Mouse (Mus musculus): Measurements from ENCODE around the gene Ccl22.
A peak's percentile ranks its signal among the peaks of the same experiment; 100 is the strongest.

Ccl22 gene

DNA sequence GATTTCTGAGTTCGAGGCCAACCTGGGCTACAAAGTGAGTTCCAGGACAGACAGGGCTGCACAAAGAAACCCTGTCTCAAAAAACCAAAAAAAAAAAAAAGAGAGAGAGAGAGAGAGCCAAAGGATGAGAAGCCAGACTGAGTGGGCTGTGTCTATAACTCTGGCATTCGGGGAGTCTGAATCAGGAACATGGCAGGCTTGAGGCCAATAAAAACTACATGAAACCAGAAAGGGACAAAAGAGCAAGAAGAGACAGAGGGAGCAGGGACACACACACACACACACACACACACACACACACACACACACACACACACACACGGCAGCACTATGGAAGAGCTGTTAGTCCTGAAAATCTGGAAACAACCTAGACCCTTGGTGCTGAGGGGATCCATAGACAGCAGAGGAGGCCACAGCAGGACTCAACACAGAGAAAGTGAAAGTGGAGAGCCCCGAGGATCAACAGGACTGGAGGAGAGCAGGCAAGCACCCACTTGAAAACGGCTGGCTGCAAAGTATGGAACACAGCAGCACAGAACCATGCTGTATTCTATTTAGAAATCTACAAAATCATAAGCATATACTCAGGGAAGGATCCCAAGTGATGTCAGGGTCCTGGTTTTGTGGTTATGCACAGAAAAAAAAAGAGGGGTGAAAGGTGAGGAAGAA lies 9.8 kb upstream of the Ccl22 start:
- no peak for DNase-seq

DNA sequence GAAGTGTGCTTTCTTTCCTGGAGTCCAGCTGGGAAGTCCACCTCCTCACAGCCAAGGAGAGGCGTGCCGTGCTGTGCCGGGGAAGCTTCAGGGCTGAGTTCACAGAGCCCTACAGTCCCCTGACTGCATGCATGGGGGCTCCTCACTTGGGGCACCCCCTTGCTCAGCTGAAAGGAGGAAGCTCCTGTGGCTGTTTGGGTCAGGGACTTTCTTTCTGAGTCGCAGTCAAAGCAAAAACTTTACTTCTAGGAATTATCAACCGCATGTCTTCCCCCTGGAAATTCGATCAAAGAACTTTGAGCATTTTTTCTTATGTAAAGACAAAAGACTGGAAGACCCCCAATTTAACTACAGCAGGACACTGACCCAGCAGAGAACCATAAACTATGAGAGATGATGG lies 5.6 kb upstream of the Ccl22 start:
- DNase-seq = no peak

DNA sequence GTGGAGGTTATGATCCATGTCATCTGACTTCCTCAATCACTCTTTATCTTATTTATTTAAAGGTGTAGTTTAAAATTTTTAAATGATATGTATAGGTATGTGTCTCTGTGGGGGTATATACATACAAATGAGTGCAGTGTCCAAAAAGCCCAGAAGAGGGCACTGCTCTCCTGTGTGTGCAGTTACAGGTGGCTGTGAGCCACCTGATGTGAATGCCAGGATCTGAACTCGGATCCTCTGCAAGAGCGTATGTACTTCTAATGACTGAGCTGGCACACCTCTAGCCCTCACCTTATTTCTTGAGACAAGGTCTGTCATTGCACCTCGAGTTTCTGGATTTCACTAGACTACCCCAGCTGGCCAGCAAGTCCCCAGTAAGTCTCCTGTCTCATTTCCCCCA lies 4.8 kb upstream of the Ccl22 start:
- DNase-seq = no peak

DNA sequence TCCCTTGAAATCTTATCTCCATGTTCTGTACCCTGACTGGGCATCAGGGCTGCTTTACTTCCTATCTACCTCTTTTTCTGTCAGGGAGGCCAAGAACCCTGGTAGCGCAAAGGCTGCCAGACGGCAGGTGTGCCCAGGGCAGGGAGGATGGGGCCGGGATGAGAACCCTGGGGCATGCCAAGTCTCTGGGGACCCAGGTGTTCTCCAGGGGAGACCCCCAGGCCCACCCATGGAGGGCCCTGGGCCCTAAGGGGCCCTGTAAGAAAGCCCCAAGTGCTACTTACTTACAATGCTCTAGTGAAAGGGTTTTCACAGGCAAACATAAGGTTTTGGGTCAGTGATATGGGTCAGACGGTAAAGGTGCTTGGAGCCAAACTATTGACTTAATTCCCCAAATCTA lies 3.7 kb upstream of the Ccl22 start:
- no peak for DNase-seq

DNA sequence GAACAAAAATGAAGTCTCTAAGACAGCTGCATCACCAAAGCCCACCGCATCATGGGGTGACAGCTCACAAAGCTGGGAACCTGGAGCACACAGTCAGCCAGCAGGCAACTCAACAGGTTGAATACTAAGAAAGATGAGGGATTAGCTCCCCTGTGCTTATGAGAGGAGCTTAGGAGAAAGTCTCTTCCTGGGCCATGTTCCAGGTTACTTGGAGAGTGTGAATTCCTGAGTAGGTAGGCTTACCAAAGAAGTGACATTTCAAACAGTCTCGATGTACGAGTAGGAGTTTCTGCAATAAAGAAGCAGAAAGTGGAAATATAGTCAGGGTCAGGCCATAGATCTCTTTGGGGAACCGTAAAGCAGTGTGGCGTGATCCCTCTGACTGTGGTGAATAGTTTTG lies 906 bp upstream of the Ccl22 start:
- DNase-seq = no peak

DNA sequence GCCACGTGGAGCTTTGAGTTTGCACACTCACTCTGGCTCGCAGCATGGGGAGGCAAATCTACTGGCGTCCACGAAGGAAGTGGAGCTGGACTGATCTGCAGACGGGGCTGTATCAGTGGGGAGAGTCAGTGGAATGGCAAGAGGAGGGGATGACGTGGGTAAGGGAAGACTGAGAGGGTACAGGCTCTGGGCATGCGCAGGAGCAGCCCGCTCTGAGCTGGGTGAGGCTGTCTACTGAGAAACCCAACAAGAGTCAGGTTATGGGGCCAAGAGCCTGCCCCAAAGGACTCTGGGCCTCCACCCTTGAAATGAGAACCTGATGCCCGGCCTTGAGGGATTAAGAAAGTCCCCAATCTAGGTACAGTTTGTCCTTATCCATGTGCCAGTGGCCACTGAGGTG lies 418 bp upstream of the Ccl22 start:
- no peak for DNase-seq

DNA sequence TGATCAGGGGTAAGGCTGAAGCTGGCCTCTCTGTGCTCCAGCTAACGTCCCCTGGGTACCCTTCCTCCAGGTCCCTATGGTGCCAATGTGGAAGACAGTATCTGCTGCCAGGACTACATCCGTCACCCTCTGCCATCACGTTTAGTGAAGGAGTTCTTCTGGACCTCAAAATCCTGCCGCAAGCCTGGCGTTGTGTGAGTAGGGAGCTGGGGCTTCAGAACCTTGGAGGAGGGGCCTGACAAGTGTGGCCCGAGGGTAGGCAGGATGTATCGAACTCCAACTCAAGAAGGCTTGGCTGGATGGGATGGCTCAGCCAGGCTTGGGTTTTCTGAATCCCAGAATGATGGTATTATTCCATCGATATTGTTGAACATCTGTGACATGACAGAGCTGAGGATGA lies 1.4 kb downstream of the Ccl22 start:
- no peak for DNase-seq

DNA sequence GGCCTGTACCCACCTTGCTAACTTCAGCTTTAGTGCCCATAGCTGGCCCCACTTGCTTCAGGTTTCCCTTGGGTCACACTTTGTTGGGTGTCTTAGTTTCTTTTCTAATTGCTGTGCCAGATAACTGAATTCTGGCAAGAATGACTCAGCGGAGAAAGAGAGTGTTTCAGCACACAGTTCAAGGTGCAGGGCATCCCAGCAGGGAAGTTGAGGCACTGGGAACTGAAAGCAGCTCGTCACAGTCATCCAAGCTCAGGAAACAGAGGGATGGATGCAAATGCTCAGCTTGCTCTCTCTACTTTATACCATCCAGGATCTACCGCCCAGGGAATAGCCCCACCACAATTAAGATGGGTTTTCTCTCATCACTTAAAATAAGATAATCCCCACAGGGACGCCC lies 3.0 kb downstream of the Ccl22 start:
- DNase-seq = no peak

DNA sequence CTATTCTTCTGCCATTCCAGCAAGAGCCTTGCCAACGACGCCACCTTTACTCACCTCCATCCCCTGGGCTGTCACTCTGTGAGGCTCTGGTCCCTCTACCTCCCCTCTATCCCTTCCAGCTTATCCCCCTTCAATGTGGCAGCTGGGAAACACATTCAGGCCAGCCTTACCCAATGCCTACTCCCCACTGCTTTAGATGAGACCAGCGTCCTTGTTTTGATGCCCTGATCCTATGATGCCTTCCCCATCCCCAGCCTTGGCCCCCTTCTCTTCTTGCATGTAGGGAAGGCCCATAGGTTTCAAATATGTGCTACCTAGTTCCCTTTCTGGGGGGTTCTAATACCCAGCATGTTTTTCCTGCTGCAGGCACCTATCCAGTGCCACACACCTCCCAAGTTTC lies 4.6 kb downstream of the Ccl22 start:
- DNase-seq = no peak

DNA sequence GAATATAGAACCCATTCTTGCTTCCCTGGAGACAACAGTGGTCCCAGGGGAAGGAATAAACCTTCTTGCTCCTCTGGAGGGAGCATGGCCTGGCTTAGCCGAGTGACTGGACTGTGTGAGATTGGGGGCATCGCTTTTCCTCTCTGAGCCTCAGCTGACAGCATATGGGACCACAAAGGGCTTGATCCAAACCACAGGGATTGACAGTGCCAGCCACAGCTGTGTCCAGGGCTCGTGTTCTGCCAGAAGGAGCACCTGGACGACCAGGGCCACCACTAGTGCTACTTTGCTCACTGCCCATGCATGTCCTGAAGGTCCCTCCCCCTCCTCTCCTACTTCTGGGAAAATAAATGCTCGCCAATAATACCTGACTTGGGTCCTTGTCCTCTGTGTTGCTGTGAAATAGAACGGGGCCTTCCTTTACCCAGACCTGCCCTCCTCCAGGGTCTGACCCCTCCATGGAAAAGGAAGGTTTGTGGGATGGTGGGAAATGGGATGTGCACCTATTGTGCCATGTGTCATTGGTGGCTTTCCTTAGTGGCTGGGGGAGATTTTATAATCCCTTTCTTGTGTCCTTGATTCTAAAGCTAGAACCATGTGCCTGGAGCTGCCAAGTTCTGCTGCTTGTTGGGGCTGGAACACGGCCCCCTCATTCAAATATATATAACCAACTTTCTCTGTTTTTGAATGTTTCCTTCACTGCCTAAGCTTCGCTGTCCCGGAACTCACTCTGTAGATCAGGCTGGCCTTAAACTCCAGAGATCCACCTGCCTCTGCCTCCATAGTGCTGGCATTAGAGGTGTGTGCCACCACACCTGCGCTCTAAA lies 5.8 kb downstream of the Ccl22 start:
- no peak for DNase-seq

DNA sequence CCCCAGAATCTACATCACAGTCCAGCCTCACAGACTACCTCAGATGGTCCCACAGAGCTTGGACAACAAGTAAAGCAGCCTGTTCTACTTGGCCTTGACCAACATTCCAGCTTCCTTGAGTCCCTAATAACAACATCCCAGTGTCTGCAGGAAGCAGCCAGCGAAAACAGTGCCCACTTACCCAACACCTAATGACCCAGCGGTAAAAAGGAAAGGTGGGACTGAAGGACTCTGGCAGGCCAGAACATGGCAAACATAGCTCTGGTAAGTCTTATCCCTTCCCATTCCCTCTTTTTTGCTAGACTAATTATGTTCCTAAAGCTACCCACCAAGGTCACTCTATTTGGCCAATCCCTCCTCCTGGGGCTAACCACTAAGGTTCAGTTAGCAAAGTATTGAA lies 8.6 kb downstream of the Ccl22 start:
- DNase-seq = no peak

DNA sequence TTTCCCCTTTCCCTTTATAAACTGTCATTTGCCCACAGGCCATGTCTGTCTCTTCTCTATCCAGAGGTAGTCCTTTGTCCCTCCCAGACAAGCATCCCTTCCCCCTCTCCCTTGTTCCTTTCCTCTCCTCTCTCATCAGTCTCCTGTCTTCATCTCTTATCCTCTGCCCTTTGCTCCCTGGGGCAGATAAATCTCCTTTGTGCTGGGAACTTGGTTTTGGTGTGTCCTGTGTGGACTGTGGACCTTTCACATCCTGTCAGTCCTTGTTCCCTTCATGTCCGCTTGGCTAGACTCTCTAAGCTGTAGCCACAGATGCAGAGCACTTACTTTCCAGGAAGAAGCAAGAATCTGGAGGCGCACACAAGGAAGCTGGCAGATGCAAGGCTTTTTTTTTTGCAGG lies 9.1 kb downstream of the Ccl22 start:
- DNase-seq = no peak

DNA sequence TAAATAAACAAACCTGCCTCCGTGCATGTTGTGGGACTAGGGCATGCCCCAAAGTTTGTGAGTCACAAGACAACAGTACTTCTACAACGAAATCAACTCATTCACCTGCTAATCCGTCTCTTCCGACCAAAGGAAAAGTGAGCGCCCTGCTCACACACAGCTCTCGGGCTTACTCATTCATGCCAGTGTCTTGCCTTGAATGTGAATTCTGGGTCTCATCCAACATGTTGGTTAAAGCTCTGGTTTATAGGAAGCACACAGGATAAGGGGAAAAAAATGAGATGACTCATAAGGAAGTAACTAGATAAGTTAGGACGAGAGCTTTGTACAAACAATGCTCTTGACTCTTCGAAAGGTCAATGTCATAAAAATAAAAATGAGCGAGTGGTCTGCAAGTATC lies 21.6 kb downstream of the Ccl22 start:
- DNase-seq = no peak

DNA sequence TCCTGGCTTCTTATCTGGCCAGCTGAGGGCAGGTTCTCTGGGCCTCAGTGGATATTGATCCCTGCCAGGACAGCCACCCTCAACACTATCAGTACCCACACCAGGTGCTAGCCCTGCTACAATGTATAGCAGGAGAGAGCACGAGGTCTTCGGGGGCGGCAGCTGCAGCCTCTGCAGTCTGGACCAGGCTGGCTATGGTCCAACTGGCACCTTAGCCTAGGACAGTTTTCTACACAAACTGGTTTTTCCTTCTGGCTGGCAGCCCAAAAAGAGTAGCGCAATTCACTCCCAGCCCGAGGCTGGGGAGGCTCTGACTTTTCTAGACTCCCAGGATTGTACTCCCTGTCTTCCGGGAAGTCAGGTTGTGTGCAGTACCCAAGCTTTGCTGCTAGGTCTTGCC lies 25.6 kb downstream of the Ccl22 start:
- peak; percentile 32 to 36 for DNase-seq

DNA sequence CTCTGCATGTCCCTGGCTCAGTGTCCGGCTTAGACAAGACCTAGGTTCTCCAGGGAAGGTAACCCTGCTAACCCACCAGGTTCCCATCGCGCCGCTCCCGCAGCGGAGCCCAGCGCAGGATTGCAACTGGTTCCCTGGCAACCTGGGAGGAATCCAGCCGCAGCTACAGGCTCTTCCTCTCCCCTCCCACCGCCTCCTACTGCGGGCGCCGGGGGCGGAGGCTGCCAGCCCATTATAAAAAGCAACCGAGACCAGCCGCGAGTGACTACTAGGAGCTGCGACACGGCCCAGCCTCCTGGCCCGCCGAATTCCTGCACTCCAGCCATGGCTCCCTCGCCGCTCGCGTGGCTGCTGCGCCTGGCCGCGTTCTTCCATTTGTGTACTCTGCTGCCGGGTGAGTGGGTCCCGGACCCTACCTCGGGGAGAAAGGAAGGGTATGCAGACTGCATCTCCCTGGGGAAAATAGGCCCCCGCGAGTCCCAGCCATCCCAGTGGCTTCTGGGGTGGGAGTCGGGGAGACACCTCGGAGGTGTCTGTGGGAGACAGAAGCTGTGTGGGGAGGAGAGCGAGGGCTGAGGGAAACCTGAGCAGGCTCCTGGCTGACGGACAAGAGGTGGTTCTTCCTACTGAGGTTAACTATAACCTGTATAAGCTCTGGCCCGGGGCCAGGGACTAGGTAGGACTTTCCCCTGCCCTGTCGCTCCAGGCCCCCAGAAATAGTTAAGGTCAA lies 26.7 kb downstream of the Ccl22 start, which contains the start of gene Cx3cl1:
TSS of gene Cx3cl1 (plus strand) at position 69 of the 730 bp plus-strand sequence.
- peak; percentile 82 to 84 for DNase-seq

DNA sequence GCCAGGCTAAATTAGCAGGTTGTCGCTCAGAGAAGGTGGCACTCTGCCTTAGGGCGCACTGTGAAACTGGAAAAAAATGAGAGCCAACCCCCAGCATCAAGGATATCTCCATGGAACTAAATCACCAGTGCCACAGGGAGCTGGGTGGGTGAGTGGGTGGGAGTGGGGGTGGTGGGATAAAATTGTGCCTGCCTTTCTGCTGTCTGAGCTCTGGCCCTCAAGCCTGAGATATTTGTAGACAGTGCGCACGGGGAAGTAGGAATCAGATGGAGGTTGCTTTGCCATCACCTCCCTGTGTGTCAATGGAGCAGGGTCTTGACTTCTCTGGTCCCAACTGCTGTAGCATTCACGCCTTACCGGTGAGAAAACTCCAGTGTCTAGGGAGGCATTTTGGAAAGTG lies 27.7 kb downstream of the Ccl22 start:
- peak; percentile 11 to 21 for DNase-seq

DNA sequence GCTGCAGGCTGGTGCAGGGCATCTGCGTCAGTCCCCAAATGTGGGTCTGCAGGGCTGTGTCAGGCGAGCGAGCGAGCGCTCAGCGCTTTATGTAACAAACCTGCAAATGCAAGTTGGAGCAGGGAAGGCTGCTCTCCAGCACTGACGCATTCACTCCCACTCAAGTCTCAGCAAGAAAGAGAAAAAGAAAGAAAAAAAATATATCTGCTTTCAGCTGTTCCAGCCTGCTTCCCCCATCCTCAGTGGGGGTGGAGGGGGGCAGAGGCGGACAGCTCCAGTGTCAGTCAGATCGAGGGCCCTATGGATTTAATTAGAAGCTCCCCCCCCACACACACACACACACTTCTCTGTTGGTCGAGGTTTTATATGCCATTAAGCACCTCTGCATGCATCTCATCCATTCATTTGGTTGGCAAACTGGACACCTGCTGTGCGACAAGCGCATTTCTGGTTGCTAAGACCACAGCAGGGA lies 28.3 kb downstream of the Ccl22 start:
- DNase-seq = peak in 1 of 2 experiments; percentile 47

DNA sequence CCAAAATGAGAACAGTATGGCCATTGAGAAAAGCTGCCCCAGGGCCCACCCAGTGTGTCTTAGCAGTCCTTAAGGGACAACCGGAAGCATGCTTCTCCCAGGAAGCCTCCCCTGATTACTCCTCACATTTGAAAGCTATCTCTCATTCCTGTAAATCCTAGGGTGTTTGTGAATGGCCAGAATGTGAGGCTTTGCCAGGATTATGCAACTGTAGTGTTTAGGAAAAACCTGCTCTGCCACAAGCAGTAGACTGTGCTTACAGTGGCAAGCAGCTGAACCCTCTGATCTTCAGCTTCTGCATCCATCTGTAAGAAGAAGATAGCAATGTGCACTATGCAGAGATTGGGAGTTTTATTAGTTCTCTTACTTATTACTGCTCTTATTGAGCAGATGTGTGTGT lies 29.2 kb downstream of the Ccl22 start:
- peak in 1 of 2 experiments; percentile 23 for DNase-seq

DNA sequence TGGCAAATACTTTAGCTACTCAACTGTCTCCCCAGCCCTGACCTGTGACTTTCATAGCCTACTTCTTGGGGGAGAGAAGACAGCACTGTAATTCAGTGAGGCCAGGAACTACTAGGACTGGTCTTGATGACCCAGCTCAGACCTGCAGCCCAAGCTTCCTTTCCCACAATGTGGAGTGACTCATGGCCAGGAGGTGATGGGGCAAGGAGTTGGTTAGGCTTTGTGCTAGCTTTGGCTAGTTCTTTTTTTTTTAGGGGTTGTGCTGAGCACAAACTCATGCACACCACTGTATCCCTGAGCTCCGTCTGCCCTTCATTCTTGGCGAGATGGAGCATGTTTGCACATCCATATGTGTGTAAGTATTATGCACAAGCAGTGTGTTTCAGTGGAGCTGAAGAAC lies 31.0 kb downstream of the Ccl22 start:
- no peak for DNase-seq

DNA sequence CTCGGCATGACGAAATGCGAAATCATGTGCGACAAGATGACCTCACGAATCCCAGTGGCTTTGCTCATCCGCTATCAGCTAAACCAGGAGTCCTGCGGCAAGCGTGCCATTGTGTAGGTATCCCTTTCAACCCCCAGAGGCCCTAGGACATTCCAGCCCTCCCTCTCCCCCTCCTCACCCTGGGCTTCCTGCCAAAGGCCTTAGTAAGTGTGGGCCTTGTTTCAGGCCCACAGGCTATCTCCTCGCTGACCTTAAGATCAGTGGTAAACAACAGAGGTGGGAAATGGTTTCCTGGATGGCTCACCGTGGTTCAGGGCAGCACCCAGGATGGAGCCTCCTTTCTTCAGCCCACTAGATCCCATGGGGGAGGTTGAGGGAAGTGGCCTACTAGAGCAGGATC lies 32.6 kb downstream of the Ccl22 start:
- no peak for DNase-seq

DNA sequence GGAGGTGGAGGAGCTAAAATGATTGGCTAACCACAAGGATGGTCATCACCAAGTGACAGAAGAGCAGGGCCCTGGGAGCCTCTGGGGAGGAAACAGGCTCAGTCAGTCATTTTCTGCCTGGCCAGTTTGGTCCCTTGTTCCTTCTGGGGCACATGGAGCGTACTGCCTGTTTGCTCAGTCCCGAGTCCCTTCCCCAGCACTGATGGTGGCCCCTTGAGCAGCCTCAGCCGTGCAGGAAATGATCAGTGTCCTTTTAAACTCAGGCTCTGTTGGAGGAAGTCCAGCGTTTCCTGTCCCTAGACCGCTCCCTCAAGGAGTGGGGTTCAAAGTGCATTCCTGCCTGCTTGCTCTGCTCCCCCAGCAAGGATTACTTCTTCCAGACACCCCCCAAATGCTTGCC lies 33.1 kb downstream of the Ccl22 start:
- no peak for DNase-seq

DNA sequence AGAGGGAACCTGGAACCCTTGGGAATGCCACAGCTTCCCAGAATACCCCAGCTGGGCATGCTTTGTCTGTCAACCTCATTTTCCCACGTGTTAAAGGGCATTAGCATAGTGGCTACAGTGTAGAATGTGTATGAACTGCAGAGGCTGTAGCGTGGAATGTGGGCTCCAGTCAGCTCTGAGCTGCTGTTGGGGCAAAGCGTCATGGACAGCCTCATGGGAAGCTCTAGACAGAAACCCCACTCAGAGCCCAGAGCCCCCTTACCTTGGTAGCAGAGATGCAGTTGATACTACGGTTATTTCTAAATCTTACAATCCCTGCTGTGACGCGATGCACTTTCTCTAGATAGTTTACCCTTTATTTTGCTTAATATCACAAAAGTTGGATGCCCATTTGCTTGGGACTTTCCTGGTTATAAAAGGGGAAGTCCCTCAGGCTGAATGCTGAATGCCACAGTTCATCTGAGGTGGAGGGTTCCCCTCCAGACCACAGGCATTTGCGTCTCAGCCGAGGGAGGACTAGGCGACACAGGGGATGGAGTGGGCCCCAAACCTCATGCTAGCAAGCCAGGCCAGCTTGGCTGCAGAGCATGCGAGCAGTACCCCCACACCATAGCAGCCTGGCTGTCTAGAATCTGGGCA lies 33.6 kb downstream of the Ccl22 start:
- no peak for DNase-seq
